Mouse (Mus musculus) E14TG2a.4 (cell line): ENCODE data around the gene Tomm6.

Experiments
- H3K27me3 ChIP-seq: 2 replicates; pipeline ENCODE4 v1.6.1; 2014; ENCODE audit warnings: low read length, control low read depth; ENCODE audit not compliant: insufficient read depth
- H3K36me3 ChIP-seq: 2 replicates; pipeline ENCODE4 v1.6.1; 2014; ENCODE audit warnings: low read length, control low read depth; ENCODE audit not compliant: insufficient read depth
- H3K4me1 ChIP-seq: replicated peaks from 2 replicates; pipeline ENCODE4 v1.6.1; 2014; ENCODE audit warnings: low read depth, low read length, control low read depth
- H3K4me3 ChIP-seq: replicated peaks from 2 replicates; pipeline ENCODE4 v1.5.1; 2014; ENCODE audit warnings: mild to moderate bottlenecking, low read length
- H3K9me3 ChIP-seq: 2 replicates; pipeline ENCODE4 v1.6.1; 2014; ENCODE audit warnings: low read length, control low read depth
- CTCF ChIP-seq: conservative IDR thresholded peaks from 2 replicates; pipeline ENCODE4 v1.5.1; 2014; ENCODE audit warnings: low read length
- NANOG ChIP-seq: IDR thresholded peaks from 2 replicates; pipeline ENCODE4 v1.6.1; 2014; ENCODE audit warnings: borderline replicate concordance, low read length, mixed read lengths
- POU5F1 ChIP-seq: IDR thresholded peaks from 2 replicates; pipeline ENCODE4 v1.6.1; 2014; ENCODE audit warnings: low read length, borderline replicate concordance

Tomm6 gene

DNA sequence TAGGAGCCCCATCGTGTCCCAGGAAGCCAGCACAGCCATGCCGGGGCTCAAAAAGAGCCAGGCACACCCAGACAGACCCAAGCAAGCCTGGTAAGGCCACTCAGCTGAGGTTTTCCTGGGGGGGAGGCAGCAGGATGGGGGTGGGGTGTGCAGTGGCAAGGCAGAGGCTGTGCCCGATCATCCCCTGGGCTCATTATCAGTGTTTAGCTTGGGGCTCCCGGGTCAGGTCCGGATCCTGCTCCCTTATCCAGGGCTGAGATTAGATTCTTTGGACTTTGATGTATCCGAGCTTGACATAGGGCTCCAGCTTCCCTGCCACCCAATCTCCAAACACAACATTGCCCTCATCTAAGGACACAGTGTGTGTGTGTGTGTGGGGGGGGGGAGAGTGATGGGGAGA is 23.7 kb upstream of the Tomm6 start:
- H3K9me3 ChIP-seq = no peaks in the 10 kb centered on the region
- no peak for TF ChIP-seq NANOG
- TF ChIP-seq POU5F1 = no peak
- no peak for TF ChIP-seq CTCF
- peaks cover 22% of the 10 kb centered on the region for H3K36me3 ChIP-seq
- no peaks in the 10 kb centered on the region for H3K27me3 ChIP-seq
- H3K4me3 ChIP-seq = peak overlapping the region; percentile 71
- peaks cover 91% of the 10 kb centered on the region for H3K4me1 ChIP-seq

DNA sequence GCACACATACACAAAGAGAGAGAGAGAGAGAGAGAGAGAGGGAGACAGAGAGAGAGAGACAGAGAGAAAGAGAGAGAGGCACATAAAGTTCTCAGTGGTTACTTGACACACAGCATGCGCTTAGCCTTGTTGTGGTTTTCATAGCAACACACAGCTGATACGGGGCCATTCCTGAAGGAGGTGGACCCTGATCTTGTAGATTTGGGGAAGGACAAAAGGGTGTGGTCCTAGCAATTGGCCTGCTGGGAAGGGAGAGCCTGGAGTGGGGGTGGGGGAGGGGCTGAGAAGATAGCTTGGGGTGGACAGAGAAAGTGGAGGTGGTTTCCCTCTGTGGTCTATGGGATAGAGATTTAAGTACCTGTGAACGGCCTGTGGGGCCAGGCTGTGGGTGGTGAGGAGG is 21.9 kb upstream of the Tomm6 start:
- Histone ChIP-seq H3K36me3 (peaks cover 34% of the 10 kb centered on the region), H3K9me3 (no peaks in the 10 kb centered on the region), H3K4me1 (peaks cover 92% of the 10 kb centered on the region), H3K4me3 (peak overlapping the region; percentile 67), H3K27me3 (no peaks in the 10 kb centered on the region)
- TF ChIP-seq CTCF = no peak
- TF ChIP-seq POU5F1 = no peak
- no peak for TF ChIP-seq NANOG

DNA sequence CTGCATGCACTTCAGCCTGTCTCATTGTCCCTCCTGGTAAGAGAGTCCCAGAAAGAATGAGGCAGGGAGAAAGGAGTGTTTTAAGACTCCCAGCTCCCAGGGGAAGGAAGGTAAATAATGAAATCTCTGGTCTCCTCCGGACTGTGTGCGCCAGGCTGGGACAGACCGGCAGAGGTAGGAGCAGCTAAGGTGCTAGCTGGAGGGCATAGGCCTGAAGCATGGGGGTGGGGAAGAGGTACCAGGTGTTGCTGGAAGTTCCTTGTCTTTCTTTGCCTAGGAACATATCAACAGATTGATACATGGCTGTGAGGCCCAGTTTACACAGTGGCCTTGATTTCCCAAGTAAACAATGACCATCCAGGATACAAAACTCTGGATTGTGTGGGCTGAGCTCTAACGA is 20.8 kb upstream of the Tomm6 start:
- Histone ChIP-seq H3K27me3 (no peaks in the 10 kb centered on the region), H3K4me3 (peak overlapping the region; percentile 67), H3K36me3 (peaks cover 42% of the 10 kb centered on the region), H3K4me1 (peaks cover 91% of the 10 kb centered on the region), H3K9me3 (no peaks in the 10 kb centered on the region)
- TF ChIP-seq CTCF (no peak), POU5F1 (no peak)

DNA sequence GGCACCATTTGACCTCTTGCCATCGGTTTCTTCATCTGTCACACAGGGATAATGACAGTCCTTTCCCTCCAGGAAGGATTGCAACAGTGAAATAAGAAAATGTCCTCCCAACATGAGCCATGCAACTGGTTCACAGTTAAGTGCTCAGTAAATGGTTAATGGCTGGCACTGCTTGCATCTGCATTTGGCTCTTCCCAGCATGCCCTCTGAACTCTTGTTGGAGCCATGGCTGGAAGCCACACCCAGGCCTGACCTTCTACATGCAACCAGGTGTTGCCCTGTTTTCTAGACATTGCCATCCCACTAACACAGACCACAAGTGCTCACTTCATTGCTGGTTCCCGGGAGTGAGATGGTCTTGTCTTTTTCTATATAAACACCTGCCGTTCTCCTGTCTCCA is 19.8 kb upstream of the Tomm6 start:
- Histone ChIP-seq H3K4me3 (peak overlapping the region; percentile 17; the same call in 1 of the 2 replicates), H3K9me3 (no peaks in the 10 kb centered on the region), H3K27me3 (no peaks in the 10 kb centered on the region), H3K36me3 (peaks cover 42% of the 10 kb centered on the region), H3K4me1 (peaks cover 95% of the 10 kb centered on the region)
- TF ChIP-seq CTCF (no peak), NANOG (no peak), POU5F1 (no peak)

DNA sequence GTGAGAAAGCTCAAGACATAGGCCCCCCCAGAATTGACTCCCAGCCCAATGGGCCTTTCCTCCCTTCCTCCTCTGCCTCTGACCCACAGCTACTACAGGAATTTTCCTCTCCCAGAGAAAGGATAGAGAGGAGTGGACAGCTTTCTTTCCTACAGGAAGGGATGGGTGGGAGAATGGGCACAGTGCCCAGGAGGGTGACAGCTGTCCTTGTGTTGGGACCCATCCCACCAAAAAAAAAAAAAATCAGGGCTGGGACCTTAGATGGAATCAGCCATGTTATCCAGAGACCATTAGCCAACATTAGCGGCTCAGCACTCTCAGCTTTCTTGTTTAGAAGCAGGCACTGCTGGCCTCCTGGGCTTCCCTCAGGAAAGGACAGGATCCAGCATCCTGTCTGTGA is 18.0 kb upstream of the Tomm6 start:
- no peak for TF ChIP-seq POU5F1
- no peaks in the 10 kb centered on the region for H3K27me3 ChIP-seq
- H3K4me3 ChIP-seq = no peak overlapping the region
- H3K36me3 ChIP-seq = peaks cover 52% of the 10 kb centered on the region
- H3K9me3 ChIP-seq = no peaks in the 10 kb centered on the region
- peaks cover 99% of the 10 kb centered on the region for H3K4me1 ChIP-seq

DNA sequence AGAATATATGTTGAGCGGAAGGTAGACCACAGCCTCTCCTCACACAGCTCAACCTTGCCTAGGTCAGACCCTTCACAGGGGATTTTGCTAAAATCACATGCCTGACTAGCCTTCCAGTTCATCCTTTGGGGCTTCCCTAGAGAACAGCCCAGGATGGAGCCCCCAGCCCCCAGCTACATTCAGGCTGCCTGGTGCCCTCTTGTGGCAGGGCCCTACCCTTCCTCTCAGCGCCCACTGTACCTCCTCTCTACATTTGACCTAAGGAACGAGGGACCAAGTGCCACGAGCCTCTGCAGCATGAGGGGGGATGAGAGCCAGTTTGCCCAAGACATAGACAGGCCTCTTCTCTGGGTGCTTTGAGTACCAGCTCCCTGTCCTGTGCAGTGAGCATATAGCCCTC is 16.5 kb upstream of the Tomm6 start:
- Histone ChIP-seq H3K4me3 (peak overlapping the region; percentile 79), H3K9me3 (no peaks in the 10 kb centered on the region), H3K36me3 (peaks cover 67% of the 10 kb centered on the region), H3K4me1 (peaks cover 95% of the 10 kb centered on the region), H3K27me3 (0 out of 2 replicates have a peak, but pooled peaks cover 3% of the 10 kb centered on the region)
- TF ChIP-seq POU5F1 (no peak), CTCF (peak; percentile 36)

DNA sequence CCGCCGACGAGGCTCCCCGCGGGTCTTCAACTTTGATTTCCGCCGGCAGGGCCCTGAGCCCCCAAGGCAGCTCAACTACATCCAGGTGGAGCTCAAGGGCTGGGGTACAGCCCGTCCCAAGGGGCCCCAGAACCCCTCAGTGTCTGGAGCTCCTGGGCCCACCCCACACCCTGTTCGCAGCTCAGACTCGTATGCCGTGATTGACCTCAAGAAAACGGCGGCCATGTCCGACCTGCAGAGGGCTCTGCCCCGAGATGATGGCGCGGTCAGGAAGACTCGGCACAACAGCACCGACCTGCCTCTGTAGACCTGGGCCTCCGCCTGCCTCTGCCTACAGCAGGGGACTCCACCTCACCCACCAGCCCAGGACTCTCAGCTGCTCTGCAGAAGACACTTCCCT is 15.4 kb upstream of the Tomm6 start:
- Histone ChIP-seq H3K27me3 (0 out of 2 replicates have a peak, but pooled peaks cover 3% of the 10 kb centered on the region), H3K36me3 (peaks cover 73% of the 10 kb centered on the region), H3K4me3 (peak overlapping the region; percentile 79), H3K9me3 (no peaks in the 10 kb centered on the region), H3K4me1 (peaks cover 91% of the 10 kb centered on the region)
- TF ChIP-seq CTCF (no peak), POU5F1 (no peak), NANOG (no peak)

DNA sequence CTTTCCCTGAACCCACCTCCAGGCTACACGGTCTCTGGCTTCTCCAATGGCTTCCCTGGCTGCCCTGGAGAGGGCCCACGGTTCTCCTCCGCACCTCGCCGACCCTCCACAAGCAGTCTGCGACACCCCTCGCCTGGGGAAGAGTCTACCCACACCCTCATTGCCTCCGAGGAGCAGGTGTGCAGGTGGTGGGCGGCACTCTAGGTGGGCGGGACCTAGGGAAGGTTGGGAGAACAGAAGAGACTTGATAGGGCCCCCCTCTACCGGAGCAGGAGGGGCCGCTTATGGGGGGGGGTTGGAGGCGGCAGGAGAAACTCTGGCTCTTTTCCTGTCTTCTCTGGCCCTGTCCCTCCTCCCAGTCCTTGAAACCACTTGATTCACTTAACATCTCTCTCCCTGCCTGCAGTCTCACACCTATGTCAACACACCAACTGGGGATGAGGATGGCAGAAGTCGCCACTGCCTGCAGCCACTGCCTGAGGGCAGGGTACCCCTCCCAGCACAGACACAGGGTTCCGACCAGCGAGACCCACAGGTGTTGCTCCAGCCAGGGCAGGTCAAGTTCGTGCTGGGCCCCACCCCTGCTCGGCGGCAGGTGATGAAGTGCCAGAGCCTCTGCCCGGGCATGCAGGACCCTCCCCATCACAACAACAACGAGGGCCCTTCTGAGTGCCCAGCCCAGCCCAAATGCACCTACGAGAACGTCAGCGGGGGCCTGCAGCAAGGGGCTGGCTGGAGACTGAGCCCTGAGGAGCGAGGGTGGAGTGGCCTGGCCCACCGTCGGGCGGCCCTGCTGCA is 14.6 kb upstream of the Tomm6 start:
- 0 out of 2 replicates have a peak, but pooled peaks cover 3% of the 10 kb centered on the region for H3K27me3 ChIP-seq
- peaks cover 73% of the 10 kb centered on the region for H3K36me3 ChIP-seq
- H3K4me1 ChIP-seq = peaks cover 91% of the 10 kb centered on the region
- peak overlapping the region; percentile 79 for H3K4me3 ChIP-seq
- TF ChIP-seq NANOG (no peak), POU5F1 (no peak), CTCF (no peak)
- no peaks in the 10 kb centered on the region for H3K9me3 ChIP-seq

DNA sequence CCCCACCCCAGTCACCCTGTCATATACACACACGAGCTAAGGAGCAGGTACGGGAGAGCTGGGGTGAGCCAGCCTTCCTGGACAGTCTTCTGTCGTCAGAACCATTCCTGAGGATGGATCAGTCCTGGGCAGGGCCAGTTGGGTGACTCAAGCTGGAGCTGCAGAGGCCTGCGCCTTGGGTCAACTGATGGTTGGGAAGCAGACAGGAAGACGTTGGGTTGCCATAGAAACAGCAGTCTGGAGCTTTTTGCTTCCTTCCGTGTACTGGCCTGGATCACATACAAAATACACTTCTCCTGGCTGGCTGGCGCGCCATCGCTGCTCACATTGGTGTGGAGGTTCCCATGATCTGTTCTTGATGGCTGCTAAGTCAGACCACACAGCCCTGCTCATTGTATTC is 13.6 kb upstream of the Tomm6 start:
- peak overlapping the region; percentile 79 for H3K4me3 ChIP-seq

More for the DNA sequence above, 13.6 kb upstream of the Tomm6 start:
- Histone ChIP-seq H3K36me3 (peaks cover 71% of the 10 kb centered on the region), H3K9me3 (no peaks in the 10 kb centered on the region), H3K27me3 (peaks cover 8% of the 10 kb centered on the region), H3K4me1 (peaks cover 84% of the 10 kb centered on the region)
- TF ChIP-seq CTCF (no peak), NANOG (no peak), POU5F1 (no peak)
